Mouse (Mus musculus): ENCODE measurements around the gene Adprm. TPM values are rescaled to one million over a fixed set of nuclear protein-coding genes. Genes with fewer than 3 reads are reported as not detected.

Adprm gene
- polyA plus RNA-seq (2012; ENCODE audit: low replicate concordance), result 1.6 and 2.9 TPM in 2 replicates

DNA sequence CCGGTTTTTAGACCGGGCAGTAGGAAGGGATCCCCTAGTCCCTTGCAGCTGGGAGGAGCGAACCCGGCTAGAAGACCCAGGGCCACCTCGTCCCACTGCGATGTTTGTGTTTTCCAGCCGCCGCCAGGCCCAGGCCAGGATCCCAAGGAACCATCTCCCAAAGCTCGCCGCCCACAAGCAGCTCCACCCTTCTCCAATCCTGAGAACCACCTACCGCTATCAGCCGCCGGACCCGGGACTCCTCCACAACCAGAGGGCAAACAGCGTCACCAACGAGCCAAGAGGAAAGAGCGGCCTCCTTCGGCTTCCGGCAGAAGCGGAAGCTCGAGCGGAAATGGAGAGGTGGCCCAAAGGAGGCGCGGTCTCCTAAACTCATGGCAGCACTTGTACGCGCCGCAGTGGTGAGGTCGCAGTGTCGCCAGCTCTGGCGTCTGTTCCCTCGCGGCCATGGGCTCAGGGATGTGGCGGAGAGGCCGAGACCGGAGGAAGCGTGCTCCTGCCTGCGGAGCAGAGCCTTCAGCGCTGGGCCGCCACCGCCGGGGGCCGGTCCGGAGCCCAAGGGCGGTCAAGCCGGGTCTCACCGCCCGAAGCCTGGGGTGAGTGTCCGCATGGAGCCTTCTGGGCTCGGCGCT lies at the start of gene Adprm, which contains the start of gene Sco1:
TSS of gene Adprm (minus strand) at position 274 of the 632 bp plus-strand sequence.
TSS of gene Sco1 (plus strand) at position 350 of the 632 bp plus-strand sequence.

DNA sequence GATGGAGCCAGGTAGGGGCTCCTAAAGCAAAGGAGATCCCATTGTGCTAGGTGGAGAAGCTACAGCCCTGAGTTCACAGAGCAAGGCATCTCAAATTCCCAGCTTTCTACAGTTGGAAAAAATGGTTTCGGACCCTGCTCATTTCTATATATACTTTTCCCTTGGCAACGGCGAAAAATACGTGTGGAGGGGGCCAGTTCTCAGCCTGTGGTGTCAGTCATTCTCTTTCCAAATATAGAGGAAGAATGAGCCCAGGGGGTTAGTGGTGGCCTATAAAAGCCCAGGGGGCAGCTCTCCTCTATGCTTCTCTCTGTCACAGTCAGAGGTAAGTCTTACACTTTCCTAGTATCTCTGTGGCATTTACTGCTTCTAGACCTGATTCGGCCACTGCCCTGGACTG lies 25.6 kb upstream of the Adprm start, which contains the start of gene Myh3:
TSS of gene Myh3 (plus strand) at position 301 of the 400 bp plus-strand sequence.

DNA sequence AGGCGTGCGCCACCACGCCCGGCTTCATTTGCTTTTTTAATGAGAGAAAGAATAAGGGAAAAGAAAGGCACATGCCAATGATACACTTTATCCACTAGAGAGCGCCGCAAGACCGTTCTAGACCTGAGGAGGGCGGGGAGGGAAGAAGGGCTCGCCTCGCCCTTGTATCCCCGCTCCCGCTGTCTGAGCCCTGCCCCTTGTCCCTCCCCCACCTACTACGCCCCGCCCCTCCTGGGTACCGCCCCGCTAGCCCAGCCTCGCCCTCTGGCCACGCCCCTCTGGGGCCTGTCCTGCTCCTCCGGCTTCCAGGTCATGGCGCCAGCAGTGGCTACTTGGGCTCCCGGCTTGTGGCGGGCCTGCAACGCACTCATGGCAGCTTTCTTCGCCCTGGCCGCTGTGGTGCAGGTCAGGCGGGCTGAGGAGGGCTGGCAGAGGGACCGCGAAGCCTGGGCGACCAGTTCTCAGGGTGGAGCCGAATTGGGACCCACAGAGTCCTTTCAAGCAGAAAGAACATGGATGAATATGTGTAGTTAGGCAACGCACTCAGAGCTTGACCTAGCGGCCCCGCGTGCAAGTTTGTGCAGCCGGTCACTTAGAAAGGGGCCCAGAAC lies 27.4 kb downstream of the Adprm start, which contains the start of gene Tmem220:
TSS of gene Tmem220 (plus strand) at position 288 of the 611 bp plus-strand sequence.

Other genes starting within 250 kb of the Adprm start
- 0.07 TPM in 1 of 2 replicates, not detected in the other for gene Pirt, start 140.6 kb downstream of the Adprm start, polyA plus RNA-seq (2012; ENCODE audit: low replicate concordance)
- not detected in 2 replicates for gene Tmem238l, start 96.0 kb downstream of the Adprm start, polyA plus RNA-seq (2012; ENCODE audit: low replicate concordance)
- not detected in 2 replicates for gene Tmem220, start 27.4 kb downstream of the Adprm start, polyA plus RNA-seq (2012; ENCODE audit: low replicate concordance)
- 2.5 and 2.6 TPM in 2 replicates for gene Sco1, start 76 bp upstream of the Adprm start, polyA plus RNA-seq (2012; ENCODE audit: low replicate concordance)
- not detected in 2 replicates for gene Myh3, start 25.7 kb upstream of the Adprm start, polyA plus RNA-seq (2012; ENCODE audit: low replicate concordance)
- gene Myh2, start 118.4 kb upstream of the Adprm start, polyA plus RNA-seq (2012; ENCODE audit: low replicate concordance), result 0.06 TPM in 1 of 2 replicates, not detected in the other
- gene Myh1, start 147.5 kb upstream of the Adprm start, polyA plus RNA-seq (2012; ENCODE audit: low replicate concordance), result not detected in 2 replicates
- not detected in 2 replicates for gene Myh4, start 185.4 kb upstream of the Adprm start, polyA plus RNA-seq (2012; ENCODE audit: low replicate concordance)
- gene Myh8, start 224.5 kb upstream of the Adprm start, polyA plus RNA-seq (2012; ENCODE audit: low replicate concordance), result not detected in 2 replicates

All from leukemia stem cell, adult 10-12 weeks (primary cell).